Mouse (Mus musculus): ENCODE data around the gene Dnpep.

Dnpep gene

DNA sequence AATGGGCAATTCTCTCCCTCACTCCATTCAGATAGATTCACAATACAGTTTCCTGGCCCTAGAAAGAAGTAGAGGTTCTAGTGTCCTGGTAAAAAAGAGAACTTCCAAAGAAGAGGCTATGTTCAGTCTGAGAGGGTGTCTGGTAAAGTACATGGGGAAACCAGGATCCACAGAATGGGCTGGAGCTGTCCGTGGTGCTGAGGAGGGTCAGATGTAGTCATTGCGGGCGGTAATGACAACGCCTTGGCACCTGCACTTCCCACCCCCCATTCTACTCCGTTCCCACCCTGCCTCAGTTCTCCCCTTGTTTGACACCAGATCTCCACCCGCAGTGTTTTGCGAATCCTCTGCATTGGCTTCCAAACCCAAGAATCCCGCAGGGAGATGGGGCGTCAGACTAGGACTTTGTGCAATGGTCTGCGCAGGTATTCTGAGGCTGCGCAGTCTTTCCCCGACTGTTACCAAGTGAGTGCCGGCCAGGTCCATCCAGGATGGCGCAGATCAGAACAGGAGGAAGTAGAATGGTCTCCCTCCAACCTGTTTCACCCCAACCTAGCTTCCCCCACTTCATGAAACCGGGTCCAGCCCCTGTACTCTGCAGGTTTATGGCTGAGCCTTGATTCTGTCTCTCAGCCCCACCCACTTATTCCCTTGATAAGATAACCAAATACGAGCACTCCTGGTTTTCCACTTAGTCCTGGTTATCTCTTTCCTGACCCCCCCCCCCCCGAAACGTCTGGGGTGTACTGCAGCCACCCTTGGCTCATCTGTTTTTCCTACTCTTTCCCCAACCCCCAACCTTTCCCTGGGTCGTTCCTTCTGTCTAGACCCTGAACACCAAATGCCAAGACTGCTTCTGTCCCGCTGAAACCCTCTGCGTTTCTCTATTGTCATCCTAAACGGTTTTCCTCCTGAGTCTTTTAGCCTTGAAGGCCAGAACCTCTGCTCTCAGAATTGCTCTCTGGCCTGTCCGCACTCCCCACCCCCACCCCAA is 40.3 kb downstream of the Dnpep start:
- in situ Hi-C loops (cut with MboI, MseI): loop anchor here (10.0 kb wide), 2 partner anchors 243 to 323 kb away; partner anchors contain the start of gene Ihh

DNA sequence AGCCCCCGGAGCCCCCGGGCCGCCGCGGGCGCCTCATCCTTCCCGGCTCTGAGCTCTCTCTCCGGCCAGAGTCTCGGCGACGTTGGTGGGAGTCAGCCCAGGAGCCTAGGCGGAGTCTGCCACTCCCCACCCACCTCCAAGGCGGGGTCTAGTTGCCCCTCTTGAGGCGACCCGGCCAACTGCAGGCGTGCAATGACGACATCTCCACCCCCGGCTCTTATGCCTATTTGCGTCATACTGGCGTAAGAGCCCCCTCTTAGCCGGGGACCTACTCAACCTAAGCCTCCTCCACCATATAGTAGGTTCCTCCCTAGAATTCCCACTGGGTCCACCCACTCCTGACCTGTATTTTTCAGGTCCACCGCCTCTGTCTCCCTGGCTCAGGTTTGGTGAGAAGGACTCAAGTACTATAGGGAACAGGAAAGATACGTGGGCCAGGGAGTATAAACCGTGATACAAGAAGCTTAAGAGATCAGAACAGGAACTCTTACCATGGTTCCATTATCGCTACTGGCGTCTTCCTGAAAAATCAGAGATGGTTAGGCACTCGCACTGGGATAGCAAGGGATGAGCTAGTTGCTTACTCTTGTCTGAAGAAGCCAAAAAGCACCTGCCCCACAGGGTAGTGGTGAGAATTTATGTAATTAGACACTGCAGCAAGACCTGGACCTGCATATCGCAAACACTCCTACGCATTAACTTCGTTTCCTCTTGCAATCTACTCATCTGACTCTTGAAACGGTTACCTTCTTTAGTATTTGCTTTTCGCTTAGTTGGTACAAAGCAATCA is 53.5 kb downstream of the Dnpep start, which contains the start of gene Ptprn:
Gene Ptprn, minus strand, starts transcription at position 412 of the 790 bp plus-strand sequence.
- in situ Hi-C loops (cut with MboI, MseI): no loop called here

DNA sequence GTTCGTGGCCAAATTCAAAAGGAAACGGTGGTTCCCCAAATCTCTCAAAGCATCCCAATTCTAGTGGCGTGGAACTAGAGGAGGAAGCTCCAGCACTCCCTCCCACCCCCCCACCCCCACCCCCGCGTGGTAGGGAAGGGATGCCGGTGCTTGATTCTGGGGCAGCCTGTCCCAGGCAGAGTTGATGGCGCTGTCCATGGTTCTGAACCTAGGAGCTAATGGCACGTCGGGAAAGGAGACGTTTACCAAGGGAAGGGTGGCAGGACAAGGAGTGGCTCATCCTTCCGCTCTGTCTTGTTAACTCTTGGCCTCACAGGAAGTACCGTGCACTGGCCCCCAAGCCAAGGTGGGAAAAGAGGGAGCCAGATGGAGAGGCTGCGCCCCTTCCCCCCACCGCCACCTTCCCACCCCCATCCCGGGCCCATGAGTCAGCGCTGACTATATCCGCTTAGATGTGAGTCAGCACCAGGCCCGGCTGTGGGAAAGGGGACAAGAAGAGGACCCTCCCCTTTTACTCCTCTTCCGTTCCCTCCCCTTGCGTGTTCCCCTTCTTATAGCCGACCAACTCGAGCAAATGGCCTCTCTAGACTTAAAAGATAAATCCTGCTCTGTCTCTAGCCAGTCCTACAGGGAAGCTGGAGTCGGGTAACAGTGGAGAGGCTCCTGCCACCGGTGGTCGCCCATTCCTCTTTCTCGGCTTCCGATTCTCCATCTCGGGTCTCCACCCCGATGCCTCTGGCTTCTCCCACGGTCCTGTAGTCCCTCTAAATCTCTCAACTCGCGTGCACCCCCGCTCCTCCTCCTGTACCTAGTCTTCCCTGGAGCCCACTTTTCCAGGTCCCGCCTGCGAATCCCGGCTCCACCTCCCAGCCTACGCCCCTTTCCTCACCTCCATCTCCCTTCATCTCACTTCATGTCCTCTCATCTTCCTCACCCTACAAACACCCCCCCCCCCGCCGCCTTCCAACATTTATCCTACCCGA is 54.5 kb downstream of the Dnpep start:
- in situ Hi-C loops (cut with MboI, MseI): no loop called here

DNA sequence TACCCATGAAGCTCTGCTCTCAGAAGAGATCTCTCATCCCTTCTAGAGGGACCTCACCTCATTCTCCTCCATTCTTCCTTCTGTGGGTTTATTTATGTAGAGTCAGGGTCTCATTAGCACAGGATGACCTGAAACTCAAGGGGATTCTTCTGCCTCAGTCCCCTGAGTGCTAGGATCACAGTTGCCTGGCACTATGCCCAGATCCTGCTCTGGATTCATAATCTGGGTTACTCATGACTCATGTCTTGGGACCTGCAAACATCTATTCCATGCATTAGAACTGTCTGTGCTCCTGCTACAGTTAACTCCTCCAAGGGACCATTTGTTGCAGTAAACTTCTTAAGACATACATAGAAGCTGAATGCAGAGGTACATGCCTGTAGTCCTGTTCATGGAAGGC is 56.5 kb downstream of the Dnpep start:
- in situ Hi-C loops (cut with MboI, MseI): no loop called here
